Mouse (Mus musculus): ENCODE results near the gene C5ar1. TPM values are rescaled to one million over a fixed set of nuclear protein-coding genes. Genes with fewer than 3 reads are reported as not detected.
"Not testable (repeated sequence)": the region's sequence is repeated elsewhere in the genome, so short reads cannot be mapped to it uniquely, and the experiment has no call there.

C5ar1 gene
- polyA plus RNA-seq, 1 experiment from 2014 or later = 1.4 TPM

DNA sequence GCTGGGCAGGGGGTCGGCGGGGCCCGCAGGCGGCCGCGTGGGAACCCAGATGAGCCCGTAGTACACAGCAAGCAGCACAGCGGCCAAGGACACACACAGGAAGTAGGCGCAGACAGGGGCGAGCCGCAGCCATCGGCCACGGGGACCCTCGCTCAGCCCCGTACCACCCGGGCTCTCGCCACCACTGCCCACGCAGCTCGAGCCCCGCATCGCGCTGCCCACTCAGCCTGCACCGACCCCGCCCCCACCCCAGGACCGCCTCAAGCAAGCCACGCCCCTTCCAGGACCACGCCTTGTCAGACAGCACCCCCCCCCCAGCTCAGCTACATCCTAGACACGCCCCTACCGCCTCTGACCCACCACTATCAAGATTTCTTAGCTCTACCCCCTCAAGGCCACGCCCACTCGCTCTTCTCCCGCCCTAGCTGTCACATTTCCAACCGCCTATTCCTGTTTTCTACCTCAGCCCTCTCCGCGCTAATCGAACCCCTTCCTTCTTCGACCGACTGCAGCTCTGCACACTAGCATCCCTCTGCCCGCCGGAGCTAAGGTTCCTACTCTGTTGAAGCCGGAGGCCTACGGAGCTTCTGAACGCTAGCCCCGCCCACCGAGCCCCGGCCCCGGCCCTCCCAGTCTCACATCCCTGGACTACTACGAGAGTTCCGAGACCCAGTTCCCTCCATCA, 13.9 kb upstream of the C5ar1 start, which contains the start of gene Inafm1:
Inafm1 (minus strand) TSS at position 537 of the 685 bp plus-strand sequence.
- Histone ChIP-seq H3K27me3 (no peaks in the 10 kb centered on the region), H3K9me3 (no peaks in the 10 kb centered on the region), H3K4me1 (peaks cover 29% of the 10 kb centered on the region), H3K4me3 (peak within 1 kb of the TSS; percentile 68), H3K36me3 (peaks cover 33% of the 10 kb centered on the region), H3K9ac (peak within 1 kb of the TSS; percentile 83), H3K4me2 (peak within 1 kb of the TSS; percentile 77), H3K27ac (peak within 1 kb of the TSS; percentile 96)
- under 1% methylated on average over 49 of the region's 49 CpGs for WGBS
- peak; percentile 78 for ATAC-seq (ENCODE audit: insufficient number of reproducible peaks, insufficient read depth, low FRiP score, low TSS enrichment, low read depth)

DNA sequence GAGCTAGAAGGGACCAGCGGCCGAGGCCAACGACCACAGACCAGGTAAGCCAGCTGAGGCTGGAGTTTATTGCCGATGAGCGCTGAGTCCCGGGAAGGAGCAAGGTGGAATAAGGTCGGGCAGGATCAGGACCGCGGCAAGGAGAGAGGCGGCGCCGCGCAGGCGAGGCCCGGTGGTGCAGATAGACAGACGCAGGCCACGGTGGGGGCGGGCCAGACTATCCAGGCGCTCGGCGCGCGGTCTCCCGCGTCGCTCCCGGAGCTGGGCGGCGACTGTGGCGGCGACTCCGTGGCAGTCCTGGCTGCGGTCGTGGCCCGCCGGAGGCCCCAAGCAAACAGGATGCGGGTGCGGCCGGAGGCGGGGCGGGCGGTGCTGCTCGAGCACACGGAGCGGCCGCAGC, 13.3 kb upstream of the C5ar1 start:
- H3K4me2 ChIP-seq = peak overlapping the region; percentile 77
- peak; percentile 74 for ATAC-seq (ENCODE audit: insufficient number of reproducible peaks, insufficient read depth, low FRiP score, low TSS enrichment, low read depth)
- H3K36me3 ChIP-seq = peaks cover 28% of the 10 kb centered on the region
- no peaks in the 10 kb centered on the region for H3K27me3 ChIP-seq
- WGBS = under 1% methylated on average over 46 of the region's 46 CpGs
- H3K27ac ChIP-seq = peak overlapping the region; percentile 96
- no peaks in the 10 kb centered on the region for H3K9me3 ChIP-seq
- H3K4me1 ChIP-seq = peaks cover 29% of the 10 kb centered on the region
- peak overlapping the region; percentile 68 for H3K4me3 ChIP-seq
- peak overlapping the region; percentile 83 for H3K9ac ChIP-seq

DNA sequence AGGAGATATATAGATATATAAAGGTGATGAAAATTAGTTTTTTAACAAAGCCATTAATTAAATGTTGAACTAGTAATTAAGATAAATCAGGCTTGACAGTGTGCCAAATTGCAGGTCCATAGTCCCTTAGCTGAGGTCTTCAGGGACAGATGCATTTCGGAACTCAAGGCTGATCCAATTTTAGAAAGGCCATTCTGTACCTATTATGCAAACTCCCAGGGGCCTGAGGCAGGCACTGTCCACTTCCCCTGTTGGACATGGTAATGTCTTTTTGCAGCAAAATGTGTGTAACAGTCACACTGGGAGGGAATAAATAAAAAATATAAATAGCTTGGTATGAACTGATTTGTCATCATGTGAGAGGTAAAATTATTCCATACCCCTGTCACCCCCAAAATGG, 11.8 kb upstream of the C5ar1 start:
- Histone ChIP-seq H3K9ac (no peak overlapping the region), H3K27ac (no peak overlapping the region), H3K9me3 (no peaks in the 10 kb centered on the region), H3K27me3 (no peaks in the 10 kb centered on the region), H3K4me2 (0 out of 2 replicates have a peak overlapping the region, but pooled peaks have one; percentile 77), H3K4me1 (peaks cover 29% of the 10 kb centered on the region), H3K36me3 (peaks cover 12% of the 10 kb centered on the region), H3K4me3 (no peak overlapping the region)
- WGBS = 66% methylated on average over 1 of the region's 1 CpGs
- ATAC-seq (ENCODE audit: insufficient number of reproducible peaks, insufficient read depth, low FRiP score, low TSS enrichment, low read depth) = no peak

DNA sequence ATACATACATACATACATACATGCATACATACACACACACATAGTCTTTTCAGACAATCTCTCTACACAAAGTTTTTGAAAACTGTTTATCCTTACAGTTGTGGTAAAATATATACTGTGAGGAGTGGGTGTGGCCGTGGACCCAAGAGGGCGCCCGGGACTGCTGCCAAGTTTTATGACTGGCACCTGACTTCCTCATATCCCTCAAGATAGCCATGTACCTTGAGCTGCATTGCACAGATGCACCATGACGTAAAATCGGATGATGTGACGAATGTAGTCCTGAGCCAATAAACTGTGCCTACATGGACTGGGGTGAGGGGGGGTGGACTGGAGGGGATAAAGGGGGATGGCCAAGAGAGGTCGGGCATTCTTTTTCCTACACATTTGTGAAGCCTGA, 7.3 kb upstream of the C5ar1 start:
- not testable (repeated sequence) for H3K4me3 ChIP-seq; H3K4me2 ChIP-seq; H3K27me3 ChIP-seq; H3K36me3 ChIP-seq; H3K27ac ChIP-seq; ATAC-seq (ENCODE audit: insufficient number of reproducible peaks, insufficient read depth, low FRiP score, low TSS enrichment, low read depth); H3K4me1 ChIP-seq; H3K9me3 ChIP-seq; H3K9ac ChIP-seq
- WGBS = 86% methylated on average over 7 of the region's 7 CpGs

DNA sequence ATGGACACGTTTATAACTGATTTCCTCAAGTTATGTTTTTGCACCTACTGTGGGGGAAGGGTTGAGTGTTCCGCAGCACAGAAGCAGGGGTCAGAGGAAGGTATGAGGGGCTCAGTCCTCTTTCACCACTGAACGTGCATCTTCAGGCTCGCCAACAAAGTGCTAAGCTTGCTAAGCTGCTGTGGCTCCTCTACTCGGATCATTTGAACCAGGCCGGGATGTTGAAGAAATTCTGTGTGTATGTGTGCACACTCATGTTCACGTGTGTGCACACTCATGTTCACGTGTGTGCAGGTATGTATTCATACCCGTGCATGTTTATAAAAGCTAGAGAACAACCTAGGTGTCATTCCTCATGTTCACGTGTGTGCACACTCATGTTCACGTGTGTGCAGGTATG, 6.5 kb upstream of the C5ar1 start:
- no peaks in the 10 kb centered on the region for H3K4me1 ChIP-seq
- H3K27me3 ChIP-seq = no peaks in the 10 kb centered on the region
- H3K9ac ChIP-seq = no peak overlapping the region
- peaks cover 8% of the 10 kb centered on the region; the same call in 1 of the 2 replicates for H3K9me3 ChIP-seq
- no peak for ATAC-seq (ENCODE audit: insufficient number of reproducible peaks, insufficient read depth, low FRiP score, low TSS enrichment, low read depth)
- H3K27ac ChIP-seq = no peak overlapping the region
- 87% methylated on average over 11 of the region's 11 CpGs for WGBS
- H3K4me3 ChIP-seq = no peak overlapping the region
- no peak overlapping the region for H3K4me2 ChIP-seq
- no peaks in the 10 kb centered on the region for H3K36me3 ChIP-seq

DNA sequence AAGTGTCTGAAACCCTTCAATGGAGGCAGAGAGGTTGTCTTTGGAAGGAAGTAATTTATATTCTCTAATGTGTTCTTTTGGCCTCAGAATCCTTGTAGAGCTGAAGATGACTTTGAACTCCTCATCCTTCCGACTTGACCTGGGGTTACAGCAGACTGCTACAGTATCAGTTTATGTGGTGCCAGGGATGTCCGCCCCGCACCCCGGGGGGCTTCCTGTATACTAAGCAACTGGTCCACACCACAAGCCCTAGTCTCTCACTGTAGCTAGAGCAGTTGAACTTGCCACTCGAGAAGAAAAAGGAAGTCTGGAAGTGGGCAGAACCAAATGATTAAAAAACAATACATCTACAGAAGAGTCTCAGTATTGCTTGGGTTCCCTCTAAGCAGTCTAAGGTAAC, 4.5 kb upstream of the C5ar1 start:
- H3K36me3 ChIP-seq = no peaks in the 10 kb centered on the region
- peaks cover 8% of the 10 kb centered on the region; the same call in 1 of the 2 replicates for H3K9me3 ChIP-seq
- no peaks in the 10 kb centered on the region for H3K4me1 ChIP-seq
- H3K27ac ChIP-seq = no peak overlapping the region
- no peak overlapping the region for H3K9ac ChIP-seq
- 81% methylated on average over 5 of the region's 5 CpGs for WGBS
- no peak overlapping the region for H3K4me2 ChIP-seq
- no peak for ATAC-seq (ENCODE audit: insufficient number of reproducible peaks, insufficient read depth, low FRiP score, low TSS enrichment, low read depth)
- no peaks in the 10 kb centered on the region for H3K27me3 ChIP-seq
- no peak overlapping the region for H3K4me3 ChIP-seq

DNA sequence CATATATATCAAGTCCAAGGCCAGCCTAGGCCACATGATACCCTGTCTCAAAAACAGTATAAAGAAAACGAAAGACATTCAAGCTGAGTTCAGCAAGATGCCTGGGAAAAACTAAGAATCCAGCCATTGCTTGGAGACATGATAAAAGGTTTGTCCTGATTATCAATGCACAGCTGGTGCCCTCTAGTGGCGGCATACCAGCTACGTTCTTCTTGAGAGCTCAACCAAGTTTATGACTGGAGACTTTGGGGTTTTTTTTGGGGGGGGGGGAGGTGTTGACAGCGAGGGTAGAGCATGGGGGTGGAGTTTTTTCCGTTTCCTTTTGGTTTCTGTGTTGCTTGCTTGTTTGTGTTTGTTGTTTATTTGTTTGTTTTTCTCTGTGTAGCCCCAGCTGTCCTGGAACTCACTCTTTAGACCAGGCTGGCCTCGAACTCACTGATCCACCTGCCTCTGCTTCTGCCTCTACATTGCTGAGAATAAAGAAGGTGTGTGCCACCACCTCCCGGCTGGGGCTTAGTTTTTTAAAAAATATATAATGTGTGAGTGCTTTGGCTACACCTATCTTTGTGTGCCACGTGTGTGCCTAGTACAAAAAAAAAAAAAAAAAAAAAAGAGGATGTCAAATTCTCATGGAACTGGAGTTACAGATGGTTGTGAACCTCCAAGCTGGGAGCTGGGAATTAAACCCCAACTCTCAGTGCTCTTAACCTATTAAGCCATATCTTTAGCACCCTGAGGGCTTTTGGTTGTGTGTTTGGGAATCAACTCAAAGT, 3.9 kb upstream of the C5ar1 start:
- ATAC-seq (ENCODE audit: insufficient number of reproducible peaks, insufficient read depth, low FRiP score, low TSS enrichment, low read depth) = no peak
- Histone ChIP-seq H3K4me3 (no peak overlapping the region), H3K4me1 (no peaks in the 10 kb centered on the region), H3K9me3 (peaks cover 8% of the 10 kb centered on the region; the same call in 1 of the 2 replicates), H3K27me3 (no peaks in the 10 kb centered on the region), H3K9ac (no peak overlapping the region), H3K4me2 (no peak overlapping the region), H3K36me3 (no peaks in the 10 kb centered on the region), H3K27ac (no peak overlapping the region)
- 31% methylated on average over 8 of the region's 8 CpGs for WGBS

DNA sequence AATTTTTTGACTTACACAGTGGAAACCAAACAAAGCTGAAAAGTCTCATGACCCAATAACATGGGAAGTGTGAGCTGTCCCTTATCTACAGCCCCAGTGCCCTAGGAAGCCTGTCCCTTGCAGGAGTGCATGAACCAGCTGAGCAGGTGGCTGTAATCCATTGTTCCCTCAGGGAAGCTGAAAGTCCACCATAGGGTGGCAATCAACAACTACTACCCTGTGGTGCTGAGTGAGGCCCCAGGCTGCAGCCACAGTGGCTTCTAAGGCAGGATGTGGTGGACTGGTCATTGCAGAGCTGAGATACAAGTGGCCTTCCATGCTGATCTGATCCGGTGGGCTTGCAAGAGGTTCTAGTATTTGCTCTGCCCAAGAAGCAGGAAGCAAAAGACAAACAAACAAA, 1.8 kb upstream of the C5ar1 start:
- Histone ChIP-seq H3K4me1 (no peaks in the 10 kb centered on the region), H3K9ac (no peak overlapping the region), H3K9me3 (peaks cover 8% of the 10 kb centered on the region; the same call in 1 of the 2 replicates), H3K27me3 (no peaks in the 10 kb centered on the region), H3K4me2 (no peak overlapping the region), H3K36me3 (no peaks in the 10 kb centered on the region), H3K4me3 (no peak overlapping the region), H3K27ac (no peak overlapping the region)
- ATAC-seq (ENCODE audit: insufficient number of reproducible peaks, insufficient read depth, low FRiP score, low TSS enrichment, low read depth) = no peak
- 90% methylated on average over 1 of the region's 1 CpGs for WGBS

DNA sequence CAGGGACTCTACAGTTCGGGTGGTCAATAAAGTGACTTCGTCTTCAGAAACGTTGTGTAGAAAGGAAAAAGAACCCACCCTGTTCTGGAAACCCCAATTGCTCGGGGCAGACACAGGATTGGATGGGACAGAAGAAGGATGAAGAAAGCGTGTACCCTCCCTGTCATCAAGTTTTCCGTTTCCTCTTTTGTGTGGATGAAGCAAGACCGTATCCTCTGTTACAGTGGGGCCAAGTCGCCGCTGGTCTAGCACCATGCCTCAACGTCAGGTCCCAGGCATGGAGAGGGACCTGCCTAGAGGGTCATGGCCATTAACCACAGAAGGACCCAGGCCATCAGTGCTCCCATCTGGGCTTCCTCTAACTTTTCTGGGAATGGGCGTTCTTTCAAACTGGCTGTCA, 1.5 kb downstream of the C5ar1 start:
- H3K27ac ChIP-seq = no peak overlapping the region
- WGBS = 85% methylated on average over 11 of the region's 11 CpGs

DNA sequence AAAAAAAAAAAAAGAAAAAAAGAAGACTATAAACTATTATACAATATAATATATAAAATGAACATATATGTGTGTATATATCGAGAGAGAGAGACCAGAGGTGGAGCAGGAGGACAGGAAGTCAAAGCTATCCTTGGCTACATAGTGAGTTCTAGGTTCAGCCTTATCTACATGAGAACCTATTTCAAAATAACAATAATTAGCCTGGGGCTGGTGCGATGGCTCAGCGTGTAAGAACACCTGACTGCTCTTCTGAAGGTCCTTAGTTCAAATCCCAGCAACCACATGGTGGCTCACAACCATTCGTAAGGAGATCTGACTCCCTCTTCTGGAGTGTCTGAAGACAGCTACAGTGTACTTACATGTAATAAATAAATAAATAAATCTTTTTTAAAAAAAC, 3.4 kb downstream of the C5ar1 start:
- H3K4me3 ChIP-seq; H3K36me3 ChIP-seq; H3K4me1 ChIP-seq; H3K4me2 ChIP-seq; H3K9ac ChIP-seq; ATAC-seq (ENCODE audit: insufficient number of reproducible peaks, insufficient read depth, low FRiP score, low TSS enrichment, low read depth); H3K9me3 ChIP-seq; H3K27me3 ChIP-seq; H3K27ac ChIP-seq: not testable (repeated sequence)
- WGBS = 80% methylated on average over 4 of the region's 4 CpGs

More for the DNA sequence above, 1.5 kb downstream of the C5ar1 start:
- H3K4me2 ChIP-seq = no peak overlapping the region
- no peak for ATAC-seq (ENCODE audit: insufficient number of reproducible peaks, insufficient read depth, low FRiP score, low TSS enrichment, low read depth)
- H3K4me3 ChIP-seq = no peak overlapping the region
- no peaks in the 10 kb centered on the region for H3K4me1 ChIP-seq
- H3K9me3 ChIP-seq = no peaks in the 10 kb centered on the region
- H3K36me3 ChIP-seq = no peaks in the 10 kb centered on the region
- H3K27me3 ChIP-seq = no peaks in the 10 kb centered on the region
- H3K9ac ChIP-seq = no peak overlapping the region

DNA sequence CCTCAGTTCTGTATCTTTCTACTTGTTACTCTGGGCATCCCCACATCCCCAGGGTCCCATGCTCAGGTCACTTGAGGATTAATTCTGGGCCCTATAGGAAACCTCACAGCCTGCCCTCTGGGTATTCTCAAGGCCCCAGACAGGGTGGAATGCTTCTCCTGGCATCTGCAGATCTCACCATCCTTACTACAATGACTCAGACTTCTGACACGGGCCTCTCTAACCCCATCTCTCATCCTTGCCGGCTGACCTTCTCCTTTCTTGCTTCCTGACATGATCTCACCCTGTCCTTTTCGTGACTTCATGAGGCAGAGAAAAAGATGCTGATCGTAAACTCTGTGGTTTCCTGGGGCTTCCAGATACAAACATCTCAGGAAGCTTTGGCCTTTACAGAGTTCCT, 5.1 kb downstream of the C5ar1 start:
- Histone ChIP-seq H3K4me3 (no peak overlapping the region), H3K4me1 (no peaks in the 10 kb centered on the region), H3K9me3 (no peaks in the 10 kb centered on the region), H3K27ac (no peak overlapping the region), H3K36me3 (no peaks in the 10 kb centered on the region), H3K27me3 (no peaks in the 10 kb centered on the region), H3K4me2 (no peak overlapping the region), H3K9ac (no peak overlapping the region)
- no peak for ATAC-seq (ENCODE audit: insufficient number of reproducible peaks, insufficient read depth, low FRiP score, low TSS enrichment, low read depth)
- 71% methylated on average over 4 of the region's 4 CpGs for WGBS

DNA sequence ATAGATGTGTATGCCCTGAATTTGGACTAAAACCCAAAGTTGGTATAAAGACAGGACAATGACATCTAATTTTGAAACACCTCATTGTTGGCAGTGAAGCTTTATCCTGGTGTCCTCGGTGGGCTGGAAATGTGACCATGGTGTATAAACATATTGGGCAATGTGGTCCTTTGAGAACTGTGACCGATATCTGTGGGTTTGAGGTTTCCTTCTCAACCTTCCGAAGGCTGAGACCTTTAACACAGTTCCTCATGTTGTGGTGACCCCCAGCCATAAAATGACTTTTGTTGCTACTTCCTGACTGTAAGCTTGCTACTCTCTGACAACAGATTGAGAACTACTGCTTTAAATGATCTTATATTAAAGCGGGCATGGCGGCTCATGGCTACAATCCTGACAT, 8.7 kb downstream of the C5ar1 start:
- H3K9me3 ChIP-seq = no peaks in the 10 kb centered on the region
- no peak for ATAC-seq (ENCODE audit: insufficient number of reproducible peaks, insufficient read depth, low FRiP score, low TSS enrichment, low read depth)

More for the DNA sequence above, 8.7 kb downstream of the C5ar1 start:
- Histone ChIP-seq H3K27me3 (no peaks in the 10 kb centered on the region), H3K4me2 (no peak overlapping the region), H3K4me1 (no peaks in the 10 kb centered on the region), H3K36me3 (no peaks in the 10 kb centered on the region), H3K4me3 (no peak overlapping the region), H3K9ac (no peak overlapping the region), H3K27ac (no peak overlapping the region)
- WGBS = 81% methylated on average over 5 of the region's 5 CpGs
